Mouse (Mus musculus): ENCODE measurements around the gene Macrod2.

DNA sequence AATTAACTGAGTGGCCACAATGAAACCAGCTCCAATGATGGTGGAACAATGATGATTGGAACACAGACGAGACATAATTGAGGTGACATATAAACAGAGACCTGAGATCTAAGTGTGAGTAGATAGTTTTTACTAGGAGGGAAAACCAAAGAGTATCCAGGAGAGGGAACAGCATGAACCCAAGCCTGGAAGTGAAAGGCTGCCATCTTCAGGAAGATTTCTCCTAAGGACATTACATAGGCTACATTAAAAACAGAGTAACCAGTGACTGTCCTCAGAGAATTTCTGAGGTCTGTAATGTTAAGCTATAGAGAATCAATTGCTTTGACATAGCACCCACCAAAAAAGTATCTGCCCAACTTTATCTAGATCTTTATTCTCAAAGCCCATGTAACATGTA lies 999.7 kb downstream of the Macrod2 start:
- no peak for TF ChIP-seq GATA1 (IDR thresholded peaks at IDR 0.05; ENCODE audit: borderline replicate concordance, low read length)
- no peak for TF ChIP-seq FLI1 (IDR thresholded peaks at IDR 0.05; ENCODE audit: low read length)

All from megakaryocyte, embryonic 14.5 days (primary cell).